Mouse (Mus musculus) embryonic fibroblast, embryonic 13.5 days (primary cell): ENCODE data around the gene Scly.

Source experiments
- CTCF ChIP-seq: IDR thresholded peaks from 2 replicates; pipeline ENCODE4 v1.5.1; 2011; ENCODE audit warnings: mild to moderate bottlenecking, control low read depth, low read length, moderate library complexity, borderline replicate concordance; ENCODE audit not compliant: insufficient read depth
- POLR2A ChIP-seq: IDR thresholded peaks from 2 replicates; pipeline ENCODE4 v1.6.1; 2011; ENCODE audit warnings: low read depth, mild to moderate bottlenecking, control low read depth, low read length, moderate library complexity

GRCm38 (mm10) chr1:91278410-91279119, 19.6 kb upstream of the Scly start:
- TF ChIP-seq CTCF (no peak), POLR2A (no peak)
